16 mouse cellular contexts compared by ENCODE assay signal in genomic region chr13:44896211-44896610, GRCm38 (mm10).
"Had no signal": no experiment of that assay in that cellular context is flagged by ENCODE, and none has a peak within 500 bp of the region (broad histone marks: within the 10 kb centered on the region; RNA-seq: fewer than 3 reads in every experiment).

No protein-coding gene starts in this region.

- H3K27ac ChIP-seq: lung, embryonic 15.5 days; macrophage; midbrain, embryonic 12.5 days; midbrain, embryonic 15.5 days; neural tube, embryonic 12.5 days; stomach, embryonic 15.5 days; stomach, postnatal 0 days had no signal

- ATAC-seq: lung, postnatal 0 days; midbrain, embryonic 15.5 days had no signal

- H3K4me3 ChIP-seq: lung, embryonic 15.5 days; megakaryocyte, embryonic 14.5 days; midbrain, embryonic 12.5 days; midbrain, embryonic 15.5 days; neural tube, embryonic 12.5 days; stomach, embryonic 15.5 days had no signal

- H3K4me1 ChIP-seq: lung, embryonic 15.5 days; stomach, embryonic 15.5 days had no signal

- H3K9me3 ChIP-seq: lung, embryonic 15.5 days; megakaryocyte, embryonic 14.5 days; midbrain, embryonic 12.5 days; midbrain, embryonic 15.5 days; neural tube, embryonic 12.5 days; stomach, embryonic 15.5 days had no signal

- H3K4me2 ChIP-seq: lung, embryonic 15.5 days; midbrain, embryonic 12.5 days; midbrain, embryonic 15.5 days; neural tube, embryonic 12.5 days; stomach, embryonic 15.5 days had no signal

- H3K27me3 ChIP-seq: lung, embryonic 15.5 days; megakaryocyte, embryonic 14.5 days; midbrain, embryonic 12.5 days; midbrain, embryonic 15.5 days; neural tube, embryonic 12.5 days; stomach, embryonic 15.5 days had no signal

- H3K9ac ChIP-seq: lung, embryonic 15.5 days; midbrain, embryonic 12.5 days; midbrain, embryonic 15.5 days; neural tube, embryonic 12.5 days; stomach, embryonic 15.5 days had no signal

- DNase-seq: lung, adult 2 months; lung, postnatal 14 days; lung, postnatal 36 days; right cerebral cortex, postnatal 14 days; thymus, adult 2 months; thymus, postnatal 25 days; thymus, postnatal 4 days had no signal
